Mouse (Mus musculus) E14TG2a.4 (cell line): ENCODE results near the gene Olfr750.

Experiments
- CTCF ChIP-seq: conservative IDR thresholded peaks from 2 replicates; pipeline ENCODE4 v1.5.1; 2014; ENCODE audit warnings: low read length
- POU5F1 ChIP-seq: IDR thresholded peaks from 2 replicates; pipeline ENCODE4 v1.6.1; 2014; ENCODE audit warnings: low read length, borderline replicate concordance

DNA sequence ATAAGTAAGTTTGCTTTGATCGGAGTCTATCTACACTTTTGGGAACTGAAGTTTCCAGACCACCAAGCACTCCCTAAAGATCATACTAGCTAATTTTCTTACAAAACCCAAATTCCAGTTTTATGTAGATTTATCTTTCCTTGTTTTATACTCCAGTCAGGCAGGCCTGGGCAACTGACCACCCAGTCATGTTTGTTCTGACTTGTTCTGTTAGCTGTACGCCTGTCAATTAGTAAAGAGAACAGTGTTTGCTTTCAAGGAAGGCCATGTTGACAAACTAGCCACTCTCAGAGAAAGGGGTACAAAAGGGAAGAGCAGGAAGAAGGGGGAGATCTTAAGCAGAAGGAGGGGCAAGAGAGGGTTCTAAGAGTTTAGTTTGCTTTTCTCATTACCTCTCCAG lies 30.1 kb upstream of the Olfr750 start:
- TF ChIP-seq CTCF (no peak), POU5F1 (no peak)
